Mouse (Mus musculus) lung, adult 2 months (tissue): Measurements from ENCODE around the gene Slc12a3.

Experiments
- CTCF ChIP-seq: fragments of 200-500 bp; IDR thresholded peaks from 2 replicates; pipeline ENCODE4 v1.5.1; 2011; ENCODE audit warnings: mild to moderate bottlenecking, low read length, control low read depth; ENCODE audit not compliant: insufficient read depth
- POLR2A ChIP-seq: fragments of 200-500 bp; IDR thresholded peaks from 2 replicates; pipeline ENCODE4 v1.6.1; 2011; ENCODE audit warnings: low read depth, mild to moderate bottlenecking, control low read depth, low read length, borderline replicate concordance; ENCODE audit errors: extremely low read depth

DNA sequence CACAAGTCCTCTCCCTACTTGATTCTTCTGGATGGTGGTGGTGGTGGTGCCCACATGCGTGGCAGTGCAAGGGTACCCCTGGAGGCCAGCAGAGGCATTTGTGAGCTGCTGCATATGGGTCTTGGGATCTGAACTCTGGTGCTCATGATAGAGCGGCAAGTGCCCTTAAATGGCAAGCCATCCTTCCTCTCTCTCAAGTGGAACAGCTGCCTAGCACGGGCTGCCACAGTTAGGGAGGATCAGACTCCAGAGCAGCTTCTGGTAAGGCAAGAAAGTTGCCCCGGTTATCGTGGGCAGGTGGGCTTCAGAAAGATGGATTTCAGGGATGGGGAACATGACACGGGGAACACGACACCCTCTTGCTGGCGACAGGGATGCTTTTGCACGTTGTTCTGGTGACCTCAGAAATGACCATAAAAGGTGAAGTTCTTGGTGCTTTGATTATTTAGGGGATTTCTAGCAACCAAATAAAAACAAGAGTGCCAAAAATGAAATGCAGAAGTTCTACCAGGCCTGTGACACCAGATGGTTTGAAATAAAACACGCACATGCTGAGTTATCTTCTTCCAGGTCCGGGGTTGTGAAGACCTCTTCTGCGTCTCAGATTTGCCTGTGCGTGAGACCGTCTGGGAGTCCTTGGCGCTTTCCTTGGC, 49.9 kb downstream of the Slc12a3 start:
- 0 out of 2 replicates have a peak, but pooled peaks have one; percentile 10 for TF ChIP-seq POLR2A
- peak; percentile 22; the same call in 1 of the 2 replicates for TF ChIP-seq CTCF
